Mouse (Mus musculus): ENCODE measurements at regions not wholly inside any gene's neighbourhood (a gene's known extent, or its start where the extent isn't known, plus 50 kb on each side); places are given as distances from the start of the nearest gene placed in this dataset.

DNA sequence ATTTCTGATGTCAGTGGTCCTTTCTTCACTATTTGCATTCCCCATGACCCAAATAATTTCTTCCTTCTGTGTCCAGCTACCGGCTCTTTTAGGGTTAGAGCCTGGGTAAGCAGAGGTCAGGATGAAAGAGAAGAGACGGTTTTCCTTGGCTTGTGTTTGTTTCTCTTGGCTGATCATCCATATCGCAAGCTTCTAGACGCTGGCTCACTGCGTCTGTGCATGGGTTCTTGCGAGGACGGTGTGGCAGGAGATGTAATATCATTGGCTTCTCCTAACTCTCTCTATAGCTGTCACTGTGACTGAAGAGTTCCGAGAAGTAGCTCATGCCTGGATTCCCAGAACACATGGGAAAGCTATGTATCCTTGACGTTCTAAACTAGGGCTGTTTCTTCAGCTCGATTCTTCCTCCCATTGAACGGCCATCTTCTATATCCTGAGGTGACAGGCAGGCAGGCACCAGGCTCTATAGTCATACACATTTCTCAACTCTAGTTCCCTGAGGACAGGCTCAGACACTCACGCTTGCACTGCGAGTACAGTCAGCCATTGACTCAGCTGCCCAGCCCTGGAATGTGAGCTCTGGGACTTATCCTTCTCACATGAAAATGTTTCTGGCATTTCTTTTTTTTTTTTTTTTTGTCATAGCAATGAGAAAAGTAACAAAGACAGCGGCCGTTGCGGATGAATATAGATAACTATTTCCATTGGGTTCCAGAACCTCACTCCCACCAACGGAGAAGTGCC is 85.0 kb downstream of the Bach1 start:
- DNase-seq, result no peak

DNA sequence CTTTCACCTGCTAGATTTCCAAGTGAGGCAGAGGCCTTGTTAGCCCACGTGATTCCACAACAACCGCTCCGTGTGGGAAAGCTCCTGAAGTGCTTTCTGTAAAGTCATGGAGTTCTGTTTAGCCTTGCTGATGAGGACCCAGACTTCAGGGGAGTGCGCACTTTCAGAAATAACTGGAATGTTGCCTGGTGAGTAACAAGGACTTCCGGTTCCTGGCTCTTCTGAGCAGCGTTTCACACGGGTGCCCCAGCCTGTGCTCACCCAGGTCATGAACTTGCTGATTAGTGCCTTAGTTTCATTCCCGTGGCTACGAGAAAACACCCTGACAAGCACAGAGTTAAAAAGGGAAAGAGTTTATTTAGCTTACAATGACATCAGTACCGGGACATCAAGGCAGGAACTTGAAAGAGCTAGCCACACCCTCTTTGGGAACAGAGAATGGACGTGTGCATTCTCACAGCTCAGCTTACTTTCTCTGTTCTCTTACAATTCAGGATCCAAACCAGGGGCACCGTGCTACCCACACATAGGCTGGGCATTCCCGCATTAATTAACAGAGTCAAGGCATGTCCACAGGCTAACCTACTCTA is 85.8 kb downstream of the Bach1 start:
- no peak for DNase-seq

DNA sequence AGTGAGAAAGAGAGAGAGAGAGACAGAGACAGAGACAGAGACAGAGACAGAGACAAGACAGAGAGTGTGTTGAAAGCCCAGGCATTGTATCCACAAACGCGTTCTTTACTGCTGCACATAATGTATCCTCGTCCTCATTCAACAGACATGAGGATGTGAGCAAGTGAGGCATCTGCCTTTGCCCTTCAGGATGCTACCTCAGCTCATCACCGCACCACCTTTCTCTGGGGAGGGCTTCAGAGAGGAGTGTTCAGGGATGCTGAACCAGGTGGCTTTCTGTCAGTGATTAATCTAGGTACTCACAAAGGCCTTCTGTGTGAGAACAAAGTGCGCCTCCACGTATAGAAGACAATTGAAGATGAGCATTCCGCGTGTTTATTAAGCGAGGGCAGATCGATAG is 90.8 kb downstream of the Bach1 start:
- no peak for DNase-seq

DNA sequence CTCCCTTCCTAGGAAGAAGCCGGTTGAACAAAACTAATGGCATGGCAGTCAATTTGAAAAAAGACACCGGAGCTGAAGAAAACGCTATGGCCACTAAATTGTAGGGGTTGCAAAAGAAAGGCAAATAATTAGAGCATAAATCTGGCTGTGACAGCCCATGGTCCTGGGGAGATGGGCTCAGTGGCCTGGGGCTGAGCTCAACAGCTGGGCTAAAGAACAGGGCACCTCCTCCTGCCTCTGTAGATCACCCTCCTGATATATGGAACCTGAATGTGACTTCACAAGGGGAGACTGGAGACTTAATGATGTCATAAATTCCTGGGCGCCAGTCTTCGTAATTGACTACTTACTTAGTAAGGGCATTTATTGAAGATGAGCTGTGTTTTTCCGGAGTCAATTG is 91.2 kb downstream of the Bach1 start:
- no peak for DNase-seq

DNA sequence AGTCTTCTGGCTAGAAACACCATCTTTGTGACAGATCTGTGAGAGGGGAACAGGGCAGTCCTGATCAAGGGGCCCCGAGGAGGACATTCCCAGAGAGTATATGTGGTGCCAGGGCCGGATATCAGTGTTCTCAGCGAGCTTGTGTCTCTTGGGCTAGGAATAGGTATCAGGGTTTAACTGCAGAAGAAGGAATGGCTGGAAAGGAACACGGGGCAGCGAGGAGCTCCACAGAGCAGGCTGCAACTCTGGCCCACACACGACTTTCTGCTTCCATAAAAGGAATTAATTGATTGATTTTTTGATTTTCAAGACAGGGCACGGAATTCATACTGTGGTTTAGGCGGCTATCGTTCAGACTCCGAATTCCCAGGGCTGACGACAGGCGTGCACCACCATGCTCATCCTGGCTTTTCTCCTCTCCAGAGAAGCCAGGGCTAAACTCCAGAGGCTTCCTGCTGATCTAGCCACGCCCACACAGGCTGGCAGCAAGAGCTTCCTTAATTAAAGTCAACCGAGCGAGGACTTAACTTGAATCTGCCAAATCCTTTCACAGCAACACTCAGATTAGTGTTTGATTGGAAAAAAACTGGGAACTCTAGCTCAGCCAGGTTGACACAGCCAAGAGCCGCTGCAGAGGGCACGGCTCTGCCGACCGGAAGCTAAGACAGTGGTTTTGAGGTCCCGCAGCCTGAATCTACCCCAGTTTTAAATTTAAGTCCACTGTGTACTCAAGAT is 97.9 kb downstream of the Bach1 start:
- peak; percentile 19 for DNase-seq

DNA sequence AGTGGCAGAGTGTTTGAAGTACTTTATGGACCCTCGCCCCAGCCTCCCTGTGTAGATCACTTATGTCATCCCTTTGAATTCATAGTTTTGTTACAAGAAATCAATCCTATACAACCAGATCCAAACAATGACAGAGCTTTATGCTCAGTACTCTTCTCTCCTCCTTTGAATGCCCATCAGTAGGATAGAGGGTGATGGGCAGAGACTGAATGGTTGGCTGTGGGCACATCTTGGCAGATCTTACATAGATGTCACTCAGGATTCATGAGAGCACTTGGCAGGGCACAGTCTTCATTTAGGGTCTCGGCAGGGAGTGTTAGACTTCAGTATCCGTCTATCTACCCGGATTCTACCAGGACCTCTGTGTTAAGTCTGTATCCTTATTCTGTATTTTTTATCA is 103.6 kb downstream of the Bach1 start:
- no peak for DNase-seq

DNA sequence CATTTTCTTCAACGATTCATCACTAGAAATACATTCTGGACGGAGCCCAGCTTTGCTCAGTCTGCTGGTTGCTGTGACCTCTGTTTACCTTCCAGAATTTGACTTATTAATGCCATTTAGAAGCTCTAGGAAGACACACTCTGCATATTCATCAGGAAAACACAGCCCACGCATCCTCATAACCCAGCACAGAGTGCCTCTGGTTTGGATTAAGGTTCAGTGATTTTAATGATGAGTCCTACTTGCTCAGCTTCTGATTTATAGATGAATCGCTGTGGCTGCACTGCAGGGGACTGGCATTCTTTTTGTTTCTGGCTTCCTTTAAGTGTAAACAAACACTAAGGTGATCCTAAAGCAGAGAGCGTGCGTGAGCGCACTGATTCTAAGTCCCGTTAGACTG is 118.8 kb downstream of the Bach1 start:
- DNase-seq, result no peak

DNA sequence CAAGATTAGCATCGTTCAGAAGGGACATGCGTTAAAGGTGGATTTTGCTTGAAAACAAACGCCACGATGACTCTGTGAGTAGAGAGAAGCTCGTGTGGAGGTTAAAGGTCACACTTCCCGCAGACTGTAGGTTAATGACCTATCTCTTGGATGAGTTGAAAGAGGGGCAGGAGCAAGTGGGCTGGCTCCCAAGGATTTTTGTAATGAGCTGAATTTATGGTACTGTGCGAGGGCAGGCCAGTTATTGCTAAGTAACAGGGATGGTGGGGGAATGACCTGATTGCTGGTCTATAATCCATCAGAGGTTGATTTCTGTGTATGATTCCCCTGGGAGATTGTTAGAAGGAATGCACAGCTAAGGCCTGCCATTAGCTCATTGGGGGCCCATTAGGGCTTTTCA is 135.6 kb downstream of the Bach1 start:
- no peak for DNase-seq

DNA sequence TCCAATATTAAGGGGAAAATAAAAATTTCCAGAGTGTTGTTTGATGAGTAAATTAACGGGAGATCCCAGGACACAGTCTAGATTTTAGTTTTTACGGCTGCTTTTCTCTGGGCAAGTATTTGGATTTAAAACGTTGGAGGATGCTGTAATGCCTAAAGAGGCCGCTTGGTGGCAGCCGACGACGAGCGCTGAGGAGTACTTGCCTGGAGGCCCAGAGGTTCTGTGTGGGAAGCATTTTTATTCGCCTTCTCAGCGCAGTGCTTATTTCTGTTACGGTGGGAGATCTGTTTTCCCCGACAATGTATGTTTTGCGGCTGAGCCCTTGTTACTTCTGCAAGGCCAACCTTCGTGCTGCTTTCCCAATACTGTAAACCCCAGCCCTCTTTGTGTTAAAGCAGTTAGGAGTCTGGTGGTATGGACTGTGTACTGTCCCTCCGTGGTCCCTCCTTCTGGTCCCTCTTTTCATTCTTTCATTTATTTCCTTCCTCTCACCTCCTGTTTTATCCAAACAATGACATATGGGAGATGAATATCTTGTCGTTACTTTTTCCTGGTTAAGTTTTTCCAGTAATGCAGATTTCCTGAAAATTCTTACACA is 142.3 kb downstream of the Bach1 start:
- peak; percentile 83 for DNase-seq

All from right cerebral cortex, postnatal 14 days (tissue).